Mouse (Mus musculus) cortical plate, adult 2 months (tissue): ENCODE data around the gene Nrarp.

Experiments
- CTCF ChIP-seq: fragments of 200-500 bp; IDR thresholded peaks from 2 replicates; pipeline ENCODE4 v1.5.1; 2011; ENCODE audit warnings: mild to moderate bottlenecking, control low read depth, low read length; ENCODE audit not compliant: insufficient read depth; ENCODE audit errors: extremely low read depth
- POLR2A ChIP-seq: fragments of 200-500 bp; IDR thresholded peaks from 2 replicates; pipeline ENCODE4 v1.6.1; 2011; ENCODE audit warnings: mild to moderate bottlenecking, low read length, control low read depth; ENCODE audit not compliant: insufficient read depth; ENCODE audit errors: extremely low read depth

- TF ChIP-seq CTCF (no peak), POLR2A (no peak)
Observed at GRCm38 (mm10) chr2:25231038-25231437, 50.5 kb downstream of the Nrarp start.
